Mouse (Mus musculus) spleen, adult 12 weeks (tissue): ENCODE results near the gene Il21.

Experiments used
- DNase-seq: peaks from one replicate; pipeline ENCODE4 v3.0.0; 2022; ENCODE audit warnings: low spot score

Gene Il21

GRCm38 (mm10) chr3:37232586-37233222 is at the start of gene Il21:
TSS of gene Il21 (minus strand) at chr3:37232636.
- DNase-seq, result no peak

DNA sequence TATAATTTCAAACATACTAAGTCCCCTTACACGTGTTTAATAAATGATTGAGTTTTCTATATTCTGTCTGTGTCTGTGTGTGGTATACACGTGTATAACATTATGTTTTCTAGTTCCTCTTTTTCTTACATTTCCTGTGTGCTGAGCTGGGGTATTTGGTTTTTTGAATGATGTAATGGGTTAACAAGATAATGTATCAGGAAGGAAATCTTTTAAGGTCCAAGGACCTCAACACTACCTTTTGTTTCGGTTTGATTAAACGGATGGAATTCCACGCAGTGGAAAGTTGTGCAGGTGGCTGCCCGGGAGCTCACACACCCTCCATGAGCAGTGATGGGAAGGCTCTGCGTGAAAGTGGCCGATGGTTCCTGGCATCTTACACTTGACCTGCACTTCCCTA is 48.4 kb upstream of the Il21 start:
- DNase-seq, result no peak

GRCm38 (mm10) chr3:37280221-37280620 is 47.8 kb upstream of the Il21 start:
- no peak for DNase-seq

DNA sequence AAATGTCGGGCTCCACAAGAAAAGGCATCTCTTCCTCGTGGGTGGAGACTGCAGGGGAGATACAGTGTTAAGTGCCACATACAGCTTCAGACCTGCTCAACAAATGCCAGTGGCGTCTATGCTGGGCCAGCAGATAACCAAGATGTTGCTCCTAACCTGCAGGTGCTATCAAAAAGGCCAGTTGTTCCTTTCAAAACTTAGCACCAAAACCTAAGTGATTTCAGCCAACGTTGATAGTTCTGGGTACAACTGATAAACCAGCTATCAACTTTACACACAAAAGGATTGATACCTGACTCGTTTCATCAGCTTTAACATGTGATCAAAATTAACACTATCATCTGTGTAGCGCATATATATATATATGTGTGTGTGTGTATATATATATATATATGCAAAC is 42.2 kb upstream of the Il21 start:
- no peak for DNase-seq

GRCm38 (mm10) chr3:37273092-37273491 is 40.7 kb upstream of the Il21 start:
- no peak for DNase-seq

DNA sequence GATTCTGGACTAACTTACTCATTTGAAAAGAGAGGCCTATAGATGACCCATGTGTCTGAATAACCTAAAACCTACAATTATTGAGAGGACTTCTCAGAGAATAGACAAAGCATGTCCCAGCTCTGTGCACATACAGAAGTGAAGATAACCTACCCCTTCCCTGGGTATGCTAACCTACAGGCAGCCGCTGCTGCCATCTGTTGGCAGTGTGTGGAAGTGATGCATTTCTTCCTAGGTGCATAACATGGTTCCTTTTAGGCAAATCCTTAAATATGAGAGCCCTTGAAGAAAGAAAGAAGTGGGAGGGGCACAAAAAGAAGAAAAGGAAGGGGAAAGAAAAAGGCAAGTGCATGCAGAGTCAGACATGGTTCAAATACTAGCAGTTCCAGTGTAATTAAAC is 38.8 kb upstream of the Il21 start:
- no peak for DNase-seq

- DNase-seq, result no peak
Measured at GRCm38 (mm10) chr3:37269926-37270325, 37.5 kb upstream of the Il21 start.

- DNase-seq, result no peak
Measured at GRCm38 (mm10) chr3:37268338-37268737, 35.9 kb upstream of the Il21 start.

GRCm38 (mm10) chr3:37259331-37259999 is 27.0 kb upstream of the Il21 start:
- no peak for DNase-seq

DNA sequence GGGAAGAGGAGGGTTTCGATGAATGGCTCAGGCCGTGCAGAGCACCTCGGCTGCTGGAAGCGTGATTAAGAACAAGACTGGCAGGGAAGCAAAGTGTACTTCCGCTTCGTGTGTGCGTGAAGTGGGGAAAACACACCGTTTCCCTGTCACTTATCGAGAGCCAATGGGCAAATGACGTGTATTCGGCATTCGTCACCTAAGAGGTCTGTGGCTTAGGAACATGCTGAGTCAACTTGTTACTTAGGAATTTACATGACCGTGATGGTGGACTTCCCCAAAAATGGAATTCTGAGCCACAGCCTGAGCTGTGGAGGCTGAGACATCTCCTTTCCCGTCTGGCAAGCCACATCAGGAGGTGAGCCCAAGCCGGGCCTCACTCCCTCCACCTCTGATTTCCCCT is 25.3 kb upstream of the Il21 start:
- no peak for DNase-seq

DNA sequence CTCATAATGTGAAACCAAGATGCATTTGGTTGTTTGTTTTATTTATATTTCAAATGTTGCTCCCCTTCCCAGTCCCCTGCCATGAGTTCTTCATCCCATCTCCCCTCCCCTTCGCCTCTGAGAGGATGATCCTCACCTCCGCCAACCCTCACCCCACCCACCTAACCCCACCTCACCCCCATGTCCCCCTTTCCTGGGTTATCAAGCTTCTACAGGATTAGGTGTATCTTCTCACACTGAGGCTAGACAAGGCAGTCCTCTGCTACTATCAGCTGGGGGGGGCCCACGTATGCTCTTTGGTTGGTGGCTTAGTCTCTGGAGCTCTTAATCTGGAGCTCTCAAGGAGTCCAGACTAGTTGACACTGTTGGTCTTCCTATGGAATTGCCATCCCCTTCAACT is 18.5 kb upstream of the Il21 start:
- DNase-seq, result no peak

GRCm38 (mm10) chr3:37235025-37235424 is 2.6 kb upstream of the Il21 start:
- DNase-seq, result no peak

DNA sequence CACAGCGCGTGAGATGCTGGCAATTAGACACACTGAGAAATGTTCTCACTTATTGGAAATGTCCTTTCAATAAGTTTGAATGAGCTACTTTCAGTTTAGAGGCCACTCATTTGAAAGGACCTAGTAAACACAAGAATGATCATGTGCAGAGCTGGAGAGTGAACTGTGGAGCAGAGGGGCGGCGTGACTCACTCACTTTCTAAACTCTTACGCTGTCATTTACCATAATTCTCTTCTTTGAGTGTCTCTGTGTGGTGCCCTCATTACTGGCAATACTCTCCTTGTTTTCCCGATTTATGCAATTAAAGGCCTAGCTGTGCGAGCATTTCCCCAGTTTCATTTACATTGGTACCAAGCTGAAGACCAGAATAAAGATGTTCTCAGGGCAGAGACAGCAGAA is 1.3 kb downstream of the Il21 start:
- no peak for DNase-seq

DNA sequence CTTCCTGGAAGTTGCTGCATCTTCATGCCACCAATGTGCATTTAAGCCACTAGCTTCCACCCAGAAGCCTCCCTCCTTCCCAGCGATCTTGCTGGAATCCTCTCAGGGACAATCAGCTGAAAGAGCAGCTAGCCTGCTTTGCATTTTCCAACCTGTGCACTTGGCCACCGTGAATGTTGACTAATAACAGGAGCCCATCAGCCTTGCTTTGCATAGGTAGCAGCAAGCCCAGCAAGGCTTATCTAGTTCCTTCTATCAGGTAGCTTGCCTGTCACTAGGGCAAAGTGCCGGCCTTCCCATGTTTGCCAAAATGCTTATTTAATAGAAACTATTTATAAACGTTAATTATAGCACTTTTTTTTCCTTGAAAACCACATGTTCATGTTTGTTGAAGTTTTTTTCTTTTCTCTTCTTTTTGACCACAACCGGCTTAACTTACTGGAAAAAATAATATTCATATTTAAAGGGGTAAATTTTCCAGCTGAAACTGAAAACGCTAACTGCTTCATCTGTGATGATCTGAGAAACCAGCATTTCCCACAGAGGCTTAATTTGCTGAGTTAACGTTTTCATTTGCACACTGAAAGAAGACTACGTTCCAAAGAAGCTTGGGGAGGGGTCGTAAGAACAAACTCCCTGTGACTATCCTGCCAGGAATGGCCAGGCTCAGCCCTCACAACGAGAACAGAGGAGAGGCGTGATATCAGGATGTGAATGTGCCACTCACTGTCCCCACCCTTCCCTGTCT is 3.2 kb downstream of the Il21 start:
- DNase-seq, result no peak

DNA sequence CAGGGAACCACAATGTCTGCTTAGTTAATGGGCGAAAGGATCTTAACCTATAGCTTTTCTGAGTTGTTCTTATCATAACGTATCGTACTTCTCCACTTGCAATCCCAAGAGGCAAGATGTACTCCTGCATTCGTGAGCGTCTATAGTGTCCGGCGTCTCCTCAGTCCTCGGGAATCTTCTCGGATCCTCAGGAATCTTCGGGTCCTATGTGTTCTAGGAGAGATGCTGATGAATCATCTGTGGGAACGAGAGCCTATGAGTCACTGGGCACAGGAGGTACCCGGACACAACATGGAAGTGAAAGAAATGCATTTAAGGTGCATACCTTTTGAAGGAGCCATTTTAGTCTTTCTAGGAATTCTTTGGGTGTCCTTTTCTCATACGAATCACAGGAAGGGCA is 7.3 kb downstream of the Il21 start:
- no peak for DNase-seq

- no peak for DNase-seq
Measured at GRCm38 (mm10) chr3:37219071-37219470, 13.4 kb downstream of the Il21 start.

DNA sequence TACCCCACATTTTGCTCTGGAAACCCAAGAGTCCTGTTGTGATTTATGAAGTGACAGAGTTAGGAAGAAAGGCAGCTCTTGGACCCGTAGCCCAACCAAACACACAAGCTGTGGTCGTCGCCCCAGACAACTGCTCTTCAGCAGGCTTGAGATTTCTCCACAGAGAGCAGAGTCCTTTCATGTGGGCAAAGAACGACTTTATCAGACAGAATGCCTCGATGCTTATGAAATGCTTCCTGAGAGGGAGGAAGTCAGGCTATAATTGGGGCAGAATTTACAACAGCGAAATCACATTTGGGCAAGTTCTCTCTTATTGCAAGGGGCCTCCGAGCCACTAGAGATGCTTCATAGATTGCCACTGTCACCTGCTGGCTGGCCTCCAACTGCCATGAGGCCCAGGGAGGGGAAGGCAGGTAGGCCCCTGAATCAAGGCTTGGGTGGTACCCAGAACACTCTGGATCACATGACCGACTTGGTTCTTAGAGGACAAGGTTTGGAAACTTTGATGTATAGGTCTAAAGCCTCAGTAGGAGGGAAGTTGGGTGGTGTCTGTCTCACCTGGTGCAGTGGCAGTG is 27.1 kb downstream of the Il21 start:
- DNase-seq, result no peak

DNA sequence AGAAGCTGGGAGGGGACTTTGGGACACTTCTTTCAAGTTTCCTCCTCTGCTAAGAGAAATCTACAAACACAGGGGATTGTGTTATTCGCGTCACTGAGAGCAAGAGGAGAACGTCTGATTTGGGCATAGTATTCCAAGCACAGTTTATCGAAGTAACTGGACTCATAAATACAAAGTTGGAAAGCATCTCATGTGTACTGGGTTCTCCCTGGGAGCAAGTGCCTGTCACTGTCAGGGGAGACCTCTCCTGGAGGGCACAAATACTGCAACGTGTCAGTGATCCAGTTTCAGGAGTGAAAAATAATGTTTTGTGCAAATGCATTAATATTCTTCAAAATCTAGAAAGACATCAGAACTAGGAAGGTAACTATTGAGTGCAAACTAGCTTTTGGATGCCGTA is 27.9 kb downstream of the Il21 start:
- no peak for DNase-seq

- DNase-seq, result peak; percentile 59
Measured at GRCm38 (mm10) chr3:37203984-37204428, 28.4 kb downstream of the Il21 start.

DNA sequence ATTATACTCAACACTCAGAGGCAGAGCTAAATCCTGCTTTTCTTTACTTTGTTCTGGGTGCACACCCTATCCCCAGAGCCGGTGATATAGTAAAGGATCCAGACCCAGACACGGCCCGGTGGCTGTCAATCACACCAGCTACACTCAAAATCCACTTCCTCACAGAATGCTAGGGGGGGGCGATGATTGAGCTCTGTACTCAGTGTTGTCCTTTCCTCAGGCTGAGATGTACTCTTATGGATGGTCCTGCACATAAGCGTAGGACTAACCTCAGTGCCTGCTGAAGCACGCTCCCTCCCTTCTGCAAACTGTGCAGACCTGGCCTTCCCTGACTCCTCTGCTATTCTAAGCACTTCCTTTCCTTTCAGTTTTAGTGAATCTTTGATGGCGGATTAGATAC is 29.6 kb downstream of the Il21 start:
- no peak for DNase-seq

DNA sequence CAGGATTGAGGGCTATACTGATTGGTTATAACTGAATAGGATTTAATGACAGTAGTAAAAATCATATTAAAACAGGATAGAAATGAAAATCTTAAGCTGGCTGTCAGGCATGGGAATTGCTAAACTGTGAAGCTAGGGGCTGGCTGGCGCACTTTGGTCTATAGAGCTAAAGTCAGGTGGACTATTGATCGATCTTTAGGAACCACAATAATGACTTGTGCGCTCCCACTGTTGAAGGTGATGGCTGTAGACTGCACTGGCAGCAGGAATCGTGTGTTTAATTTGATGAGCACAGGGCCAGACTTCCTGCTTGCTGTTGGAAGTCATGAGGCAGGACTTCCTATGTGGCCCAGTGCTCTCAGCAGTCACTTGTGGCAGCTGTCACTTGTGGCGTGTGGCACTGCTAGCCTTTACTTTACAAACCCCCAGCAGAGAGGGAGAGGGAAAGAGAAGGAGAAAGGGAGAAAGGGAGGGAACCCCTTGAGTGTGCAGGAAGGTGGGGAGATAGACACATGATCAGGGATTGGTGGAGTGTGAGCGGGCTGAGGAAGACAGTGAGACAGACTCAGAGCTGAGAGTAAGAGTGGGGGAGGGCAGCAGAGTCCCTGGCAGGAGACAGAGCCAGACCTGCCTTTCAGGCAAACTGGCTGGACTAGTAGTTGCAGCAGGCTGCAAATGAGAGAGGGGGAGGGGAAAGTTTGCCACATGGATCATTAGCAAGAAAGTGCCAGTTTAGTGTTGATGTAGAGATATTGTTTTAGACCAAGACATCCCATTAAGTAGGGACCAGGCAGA is 31.1 kb downstream of the Il21 start:
- no peak for DNase-seq

DNA sequence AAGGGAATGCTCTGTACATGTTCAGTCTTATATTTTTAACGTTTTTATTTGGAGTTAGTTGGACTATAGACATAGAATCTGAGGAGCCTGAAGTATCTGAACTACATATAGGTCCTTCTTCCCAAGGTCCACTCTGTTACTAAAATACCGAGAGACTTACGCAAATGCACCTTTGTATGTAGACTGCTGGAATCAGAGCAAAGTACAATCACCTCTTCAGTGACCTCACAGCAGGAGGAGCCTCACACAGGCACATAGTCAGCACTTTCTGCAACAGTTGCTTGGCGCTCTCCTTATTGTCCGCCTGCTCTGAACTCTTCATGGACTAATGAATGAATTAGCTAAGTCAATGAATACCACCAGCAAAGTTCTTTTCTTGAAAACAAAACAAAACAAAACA is 34.1 kb downstream of the Il21 start:
- no peak for DNase-seq
